Mouse (Mus musculus): ENCODE results near the gene Ltbp4.

GRCm38 (mm10) chr7:27359706-27360358 lies 22.3 kb upstream of the Ltbp4 start:
- TF ChIP-seq CTCF (IDR thresholded peaks at IDR 0.05; ENCODE audit: borderline replicate concordance, control insufficient read depth, extremely low read depth, insufficient read depth, low read length, poor library complexity) (no peak), POLR2A (IDR thresholded peaks at IDR 0.05; ENCODE audit: control insufficient read depth, extremely low read depth, insufficient read depth, low read length, poor library complexity) (no peak)

Measured in thymus, adult 2 months (tissue).